Mouse (Mus musculus) ES-Bruce4 (cell line): ENCODE measurements at regions not wholly inside any gene's neighbourhood (a gene's known extent, or its start where the extent isn't known, plus 50 kb on each side); places are given as distances from the start of the nearest gene placed in this dataset.
A peak's percentile ranks its signal among the peaks of the same experiment; 100 is the strongest.

Source experiments
- H3K27ac ChIP-seq: 2 replicates; pipeline ENCODE4 v1.5.1; 2012; ENCODE audit warnings: low read length, inconsistent platforms; ENCODE audit not compliant: insufficient read depth
- H3K27me3 ChIP-seq: 2 replicates; pipeline ENCODE4 v1.6.1; 2012; ENCODE audit warnings: mild to moderate bottlenecking, low read length, inconsistent platforms; ENCODE audit not compliant: control insufficient read depth, poor library complexity, insufficient read depth, severe bottlenecking
- H3K36me3 ChIP-seq: 2 replicates; pipeline ENCODE4 v1.6.1; 2012; ENCODE audit warnings: inconsistent platforms, mild to moderate bottlenecking, low read length, moderate library complexity; ENCODE audit not compliant: control insufficient read depth, poor library complexity, insufficient read depth, severe bottlenecking
- H3K4me1 ChIP-seq: one replicate; pipeline ENCODE4 v1.8.1; 2011; ENCODE audit warnings: low read length; ENCODE audit not compliant: control insufficient read depth, insufficient read depth
- H3K4me3 ChIP-seq: 2 replicates; pipeline ENCODE4 v1.5.1; 2011; ENCODE audit warnings: low read depth, mild to moderate bottlenecking, low read length
- H3K9ac ChIP-seq: 2 replicates; pipeline ENCODE4 v1.6.1; 2012; ENCODE audit warnings: low read depth, mild to moderate bottlenecking, inconsistent platforms; ENCODE audit not compliant: poor library complexity, severe bottlenecking
- H3K9me3 ChIP-seq: replicated peaks from 2 replicates; pipeline ENCODE4 v1.6.1; 2012; ENCODE audit warnings: mild to moderate bottlenecking, low read length, inconsistent platforms; ENCODE audit not compliant: control insufficient read depth, poor library complexity, insufficient read depth, severe bottlenecking
- CTCF ChIP-seq: IDR thresholded peaks from one replicate; pipeline ENCODE4 v1.8.1; 2011; ENCODE audit warnings: low read depth, low read length
- EP300 ChIP-seq: IDR thresholded peaks from 2 replicates; pipeline ENCODE4 v1.6.1; 2011; ENCODE audit warnings: low read depth, low read length; ENCODE audit not compliant: insufficient read depth
- POLR2A ChIP-seq: IDR thresholded peaks from one replicate; pipeline ENCODE4 v1.8.1; 2011; ENCODE audit warnings: low read length; ENCODE audit not compliant: insufficient read depth

- H3K9me3 ChIP-seq, result no peaks in the 10 kb centered on the region
- H3K36me3 ChIP-seq, result no peaks in the 10 kb centered on the region
- no peak for TF ChIP-seq CTCF
- no peak for TF ChIP-seq EP300
- TF ChIP-seq POLR2A, result no peak
- no peak overlapping the region for H3K9ac ChIP-seq
- no peaks in the 10 kb centered on the region for H3K4me1 ChIP-seq
- no peak overlapping the region for H3K4me3 ChIP-seq
- H3K27ac ChIP-seq, result no peak overlapping the region
- H3K27me3 ChIP-seq, result no peaks in the 10 kb centered on the region
These were observed 327.6 kb upstream of the 4931429L15Rik start for GRCm38 (mm10) chr9:46647238-46647922.

- no peaks in the 10 kb centered on the region for H3K36me3 ChIP-seq
- no peak overlapping the region for H3K9ac ChIP-seq
- H3K4me3 ChIP-seq, result no peak overlapping the region
- H3K9me3 ChIP-seq, result no peaks in the 10 kb centered on the region
- H3K27me3 ChIP-seq, result no peaks in the 10 kb centered on the region
- TF ChIP-seq POLR2A, result no peak
- TF ChIP-seq EP300, result no peak
- TF ChIP-seq CTCF, result no peak
- H3K4me1 ChIP-seq, result no peaks in the 10 kb centered on the region
- H3K27ac ChIP-seq, result no peak overlapping the region
These were observed 325.7 kb upstream of the 4931429L15Rik start for GRCm38 (mm10) chr9:46645469-46645884.

- H3K4me3 ChIP-seq, result no peak overlapping the region
- H3K36me3 ChIP-seq, result no peaks in the 10 kb centered on the region
- H3K27ac ChIP-seq, result no peak overlapping the region
- H3K9ac ChIP-seq, result no peak overlapping the region
- no peaks in the 10 kb centered on the region for H3K27me3 ChIP-seq
- TF ChIP-seq EP300, result no peak
- TF ChIP-seq POLR2A, result no peak
- no peak for TF ChIP-seq CTCF
- H3K4me1 ChIP-seq, result no peaks in the 10 kb centered on the region
- no peaks in the 10 kb centered on the region for H3K9me3 ChIP-seq
These were observed 323.8 kb upstream of the 4931429L15Rik start for GRCm38 (mm10) chr9:46643551-46643950.

- no peak for TF ChIP-seq CTCF
- no peak for TF ChIP-seq POLR2A
- TF ChIP-seq EP300, result no peak
- H3K27me3 ChIP-seq, result no peaks in the 10 kb centered on the region
- H3K36me3 ChIP-seq, result no peaks in the 10 kb centered on the region
- no peaks in the 10 kb centered on the region for H3K9me3 ChIP-seq
- H3K9ac ChIP-seq, result no peak overlapping the region
- no peak overlapping the region for H3K27ac ChIP-seq
- no peak overlapping the region for H3K4me3 ChIP-seq
- H3K4me1 ChIP-seq, result no peaks in the 10 kb centered on the region
These were observed 322.9 kb upstream of the 4931429L15Rik start for GRCm38 (mm10) chr9:46642696-46643095.

GRCm38 (mm10) chr9:46636261-46637010, 316.6 kb upstream of the 4931429L15Rik start:
- Histone ChIP-seq H3K27me3 (no peaks in the 10 kb centered on the region), H3K27ac (no peak overlapping the region), H3K9ac (no peak overlapping the region), H3K4me1 (no peaks in the 10 kb centered on the region), H3K4me3 (no peak overlapping the region), H3K36me3 (no peaks in the 10 kb centered on the region), H3K9me3 (no peaks in the 10 kb centered on the region)
- no peak for TF ChIP-seq POLR2A
- TF ChIP-seq EP300, result no peak
- no peak for TF ChIP-seq CTCF

GRCm38 (mm10) chr9:46633952-46634351, 314.2 kb upstream of the 4931429L15Rik start:
- Histone ChIP-seq H3K27ac (no peak overlapping the region), H3K27me3 (no peaks in the 10 kb centered on the region)
- TF ChIP-seq CTCF (peak; percentile 63), EP300 (no peak)

More at GRCm38 (mm10) chr9:46633952-46634351, 314.2 kb upstream of the 4931429L15Rik start:
- Histone ChIP-seq H3K4me3 (no peak overlapping the region), H3K36me3 (no peaks in the 10 kb centered on the region), H3K9ac (no peak overlapping the region), H3K4me1 (no peaks in the 10 kb centered on the region), H3K9me3 (no peaks in the 10 kb centered on the region)
